Mouse (Mus musculus): ENCODE measurements around the gene Gm3618. TPM values are rescaled to one million over a fixed set of nuclear protein-coding genes. Genes with fewer than 3 reads are reported as not detected.

Gene Gm3618
- total RNA-seq (2023), result not detected

DNA sequence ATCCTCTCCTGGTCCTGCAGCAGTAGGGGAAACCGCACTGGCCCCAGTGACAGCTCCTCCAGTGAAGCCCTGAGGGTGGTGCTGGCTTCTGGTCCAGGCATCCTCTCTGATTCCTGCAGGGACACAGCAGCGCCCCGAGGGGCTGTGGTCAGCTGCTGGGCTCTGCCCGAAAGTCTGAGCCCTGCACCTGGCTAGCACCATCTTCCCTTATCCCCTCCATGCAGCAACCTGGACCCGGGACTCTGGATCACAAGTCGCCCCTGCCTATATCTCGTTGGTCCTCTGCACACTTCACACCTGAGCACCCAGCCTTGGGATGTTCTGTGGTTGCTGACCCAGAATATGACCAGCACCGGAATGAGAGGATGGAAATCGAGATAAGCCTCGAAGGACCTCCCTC lies at the start of gene Gm3618:
Gene Gm3618, minus strand, starts transcription at position 101 of the 400 bp plus-strand sequence.

DNA sequence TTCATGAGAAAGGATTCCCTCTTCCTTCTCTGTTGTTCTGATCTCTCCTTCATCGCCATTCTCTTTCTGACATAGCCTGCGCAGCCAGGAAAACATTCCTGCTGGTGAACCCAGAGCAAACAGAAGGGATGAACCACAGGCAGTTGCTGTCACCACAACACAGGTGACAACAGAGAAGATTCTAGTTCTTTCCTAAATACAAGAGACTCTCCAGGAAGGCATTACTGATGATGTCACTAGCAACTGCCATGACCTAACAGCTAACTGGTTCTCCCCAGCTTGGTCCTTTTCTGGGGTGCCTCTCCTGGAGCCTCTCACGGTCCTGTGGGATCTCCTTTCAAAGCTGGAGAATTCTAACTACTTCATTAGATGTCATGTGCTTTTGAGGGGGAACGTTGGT lies 46.7 kb upstream of the Gm3618 start, which contains the start of gene Gm16440:
Gene Gm16440, minus strand, starts transcription at position 101 of the 400 bp plus-strand sequence.

DNA sequence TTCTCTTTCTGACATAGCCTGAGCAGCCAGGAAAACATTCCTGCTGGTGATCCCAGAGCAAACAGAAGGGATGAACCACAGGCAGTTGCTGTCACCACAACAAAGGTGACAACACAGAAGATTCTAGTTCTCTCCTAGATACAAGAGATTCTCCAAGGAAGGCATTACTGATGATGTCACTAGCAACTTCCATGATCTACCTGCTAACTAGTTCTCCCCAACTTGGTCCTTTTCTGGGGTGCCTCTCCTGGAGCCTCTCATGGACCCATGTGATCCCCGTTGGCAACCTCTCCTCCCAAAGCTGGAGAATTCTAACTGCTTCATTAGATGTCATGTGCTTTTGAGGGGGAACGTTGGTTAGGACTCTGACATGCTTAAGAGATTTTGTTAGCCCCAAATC lies 38.7 kb downstream of the Gm3618 start, which contains the start of gene Gm21103:
Gene Gm21103, minus strand, starts transcription at position 101 of the 400 bp plus-strand sequence.

DNA sequence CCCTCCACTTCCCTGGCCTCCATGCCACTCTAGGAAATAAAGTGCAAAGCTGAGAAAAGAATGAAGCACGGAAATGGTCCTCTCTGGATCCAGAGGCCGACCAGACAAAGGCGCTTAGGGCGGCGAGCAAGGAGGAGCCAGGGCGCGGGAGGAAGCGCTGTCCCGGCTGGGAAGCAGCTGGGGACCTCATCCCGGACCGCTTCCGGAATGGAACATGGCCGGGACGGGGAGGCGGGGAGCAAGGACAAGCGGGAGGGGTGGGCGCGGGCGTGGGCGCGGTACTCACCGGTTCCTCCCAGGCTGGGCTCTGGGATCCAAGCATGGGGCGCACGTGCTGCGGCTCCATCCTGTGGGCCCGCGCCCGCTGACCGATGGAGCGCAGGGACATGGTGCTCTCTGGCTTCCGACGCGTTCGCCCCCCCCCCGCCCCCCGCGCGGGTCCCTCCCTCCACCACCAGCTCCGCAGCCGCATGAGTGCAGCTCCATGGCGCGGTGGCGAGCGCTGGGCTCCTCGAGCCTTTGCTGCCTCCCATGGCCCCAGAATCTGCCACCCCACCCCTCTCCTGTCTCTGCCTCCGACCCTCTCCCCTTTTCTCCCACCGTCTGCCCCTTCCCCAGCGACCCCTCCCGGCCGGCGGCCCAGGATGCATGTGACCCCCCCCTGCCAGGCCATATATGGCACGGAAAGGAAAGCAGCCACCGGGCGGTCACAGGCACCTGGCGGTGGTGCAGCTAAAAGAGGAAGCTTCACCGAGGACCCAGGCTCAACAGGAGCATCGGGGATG lies 56.4 kb downstream of the Gm3618 start, which contains the start of gene Gm3411:
Gene Gm3411, minus strand, starts transcription at position 320 of the 785 bp plus-strand sequence.

Other genes starting within 250 kb of the Gm3618 start
- not detected for gene Gm8206, start 249.7 kb downstream of the Gm3618 start, total RNA-seq (2023)
- not detected for gene Gm3468, start 235.0 kb downstream of the Gm3618 start, total RNA-seq (2023)
- not detected for gene Gm3476, start 217.9 kb downstream of the Gm3618 start, total RNA-seq (2023)
- gene Gm21560, start 124.4 kb downstream of the Gm3618 start, total RNA-seq (2023), result not detected
- gene Gm3411, start 56.4 kb downstream of the Gm3618 start, total RNA-seq (2023), result not detected
- gene Gm21103, start 38.8 kb downstream of the Gm3618 start, total RNA-seq (2023), result not detected
- not detected for gene Gm16440, start 46.6 kb upstream of the Gm3618 start, total RNA-seq (2023)
- gene Gm3591, start 68.8 kb upstream of the Gm3618 start, total RNA-seq (2023), result not detected
- gene Gm3594, start 100.9 kb upstream of the Gm3618 start, total RNA-seq (2023), result not detected
- gene Gm8356, start 193.6 kb upstream of the Gm3618 start, total RNA-seq (2023), result not detected
- not detected for gene Gm3629, start 246.9 kb upstream of the Gm3618 start, total RNA-seq (2023)

Measured in CD4-positive naive resting alpha-beta T cell, adult 76 days (primary cell).